In genomic region chr7:29602356-29602755, GRCm38 (mm10) we compare ENCODE assay signal across 33 mouse cellular contexts.
"Had no signal": no experiment of that assay in that cellular context is flagged by ENCODE, and none has a peak within 500 bp of the region (broad histone marks: within the 10 kb centered on the region; RNA-seq: fewer than 3 reads in every experiment).

No protein-coding gene starts in this region.

- H3K9me3 ChIP-seq: heart, embryonic 10.5 days; heart, embryonic 12.5 days; heart, embryonic 15.5 days; hindbrain, embryonic 10.5 days; hindbrain, embryonic 12.5 days; hindbrain, embryonic 13.5 days; hindbrain, embryonic 15.5 days; intestine, embryonic 15.5 days; kidney, embryonic 15.5 days had no signal

- DNase-seq: heart, postnatal 10 days; heart, postnatal 14 days; heart, postnatal 4 days; kidney, adult 11 months; kidney, adult 18-20 months; kidney, adult 2 months; kidney, adult 8-10 months; kidney, postnatal 10 days; kidney, postnatal 14 days; kidney, postnatal 25 days; kidney, postnatal 36 days; layer of hippocampus, adult 9-11 months; layer of hippocampus, postnatal 36 days had no signal

- ATAC-seq: hindbrain, embryonic 16.5 days; hindbrain, postnatal 0 days; inflammation-experienced regulatory T-cells, adult 6 months; intestine, embryonic 15.5 days; intestine, embryonic 16.5 days; intestine, postnatal 0 days had no signal

- H3K4me3 ChIP-seq: heart, embryonic 10.5 days; heart, embryonic 12.5 days; heart, embryonic 13.5 days; heart, embryonic 15.5 days; hindbrain, embryonic 10.5 days; hindbrain, embryonic 12.5 days; hindbrain, embryonic 13.5 days; hindbrain, embryonic 15.5 days; intestine, embryonic 15.5 days; kidney, embryonic 15.5 days; layer of hippocampus, adult 2 months; left cerebral cortex, adult 2 months had no signal

- H3K27me3 ChIP-seq: heart, embryonic 12.5 days; heart, embryonic 13.5 days; heart, embryonic 15.5 days; hindbrain, embryonic 12.5 days; hindbrain, embryonic 13.5 days; hindbrain, embryonic 15.5 days; intestine, embryonic 15.5 days; kidney, embryonic 15.5 days had no signal

- H3K4me2 ChIP-seq: heart, embryonic 11.5 days; heart, embryonic 12.5 days; heart, embryonic 13.5 days; heart, embryonic 15.5 days; hindbrain, embryonic 12.5 days; hindbrain, embryonic 13.5 days; hindbrain, embryonic 14.5 days; hindbrain, embryonic 15.5 days; intestine, embryonic 15.5 days; kidney, embryonic 15.5 days had no signal

- H3K9ac ChIP-seq: heart, embryonic 12.5 days; heart, embryonic 13.5 days; heart, embryonic 15.5 days; hindbrain, embryonic 12.5 days; hindbrain, embryonic 13.5 days; hindbrain, embryonic 14.5 days; hindbrain, embryonic 15.5 days; intestine, embryonic 15.5 days; kidney, embryonic 15.5 days had no signal

- H3K36me3 ChIP-seq: heart, embryonic 10.5 days; heart, embryonic 12.5 days; heart, embryonic 13.5 days; heart, embryonic 15.5 days; hindbrain, embryonic 10.5 days; hindbrain, embryonic 12.5 days; hindbrain, embryonic 13.5 days; hindbrain, embryonic 15.5 days; intestine, embryonic 15.5 days; kidney, embryonic 15.5 days had no signal

- H3K27ac ChIP-seq: heart, embryonic 10.5 days; heart, embryonic 13.5 days; heart, embryonic 15.5 days; hindbrain, embryonic 10.5 days; hindbrain, embryonic 12.5 days; hindbrain, embryonic 13.5 days; hindbrain, embryonic 14.5 days; hindbrain, embryonic 15.5 days; hindbrain, postnatal 0 days; intestine, embryonic 15.5 days; kidney, embryonic 15.5 days; kidney, postnatal 0 days; layer of hippocampus, adult 2 months; left cerebral cortex, adult 2 months had no signal

- H3K4me1 ChIP-seq: heart, embryonic 10.5 days; heart, embryonic 12.5 days; heart, embryonic 13.5 days; heart, embryonic 15.5 days; hindbrain, embryonic 10.5 days; hindbrain, embryonic 12.5 days; hindbrain, embryonic 13.5 days; hindbrain, embryonic 15.5 days; intestine, embryonic 15.5 days; kidney, embryonic 15.5 days had no signal
